Mouse (Mus musculus) hindbrain, embryonic 11.5 days (tissue): ENCODE measurements around the gene Hacl1. TPM values are rescaled to one million over a fixed set of nuclear protein-coding genes. Genes with fewer than 3 reads are reported as not detected.

Experiments
- ATAC-seq: fragments of 200-750 bp; cut with Nextera tagmentation; 2 replicates; pipeline ENCODE4 v1.8.0; 2017; ENCODE audit warnings: mild to moderate bottlenecking, moderate TSS enrichment, moderate library complexity; ENCODE audit not compliant: low FRiP score
- DNase-seq: peaks from one replicate; pipeline ENCODE4 v3.0.0-alpha.2; 2015; ENCODE audit warnings: low spot score
- H3K27ac ChIP-seq: fragments of 300-500 bp; sonication (generic); 2 replicates; pipeline ENCODE4 v1.5.1; 2014; ENCODE audit warnings: mild to moderate bottlenecking, low read depth, low read length
- H3K27me3 ChIP-seq: fragments of 300-500 bp; sonication (generic); 2 replicates; pipeline ENCODE4 v1.6.1; 2014; ENCODE audit warnings: mild to moderate bottlenecking, low read length, moderate library complexity, mixed read lengths; ENCODE audit not compliant: control insufficient read depth, insufficient read depth
- H3K36me3 ChIP-seq: fragments of 300-500 bp; sonication (generic); 2 replicates; pipeline ENCODE4 v1.6.1; 2014; ENCODE audit warnings: mild to moderate bottlenecking, low read length, moderate library complexity, mixed read lengths; ENCODE audit not compliant: control insufficient read depth, insufficient read depth
- H3K4me1 ChIP-seq: fragments of 300-500 bp; sonication (generic); replicated peaks from 2 replicates; pipeline ENCODE4 v1.6.1; 2014; ENCODE audit warnings: low read length, mixed read lengths; ENCODE audit not compliant: control insufficient read depth, insufficient read depth
- H3K4me2 ChIP-seq: fragments of 300-500 bp; sonication (generic); replicated peaks from 2 replicates; pipeline ENCODE4 v1.6.1; 2014; ENCODE audit warnings: mild to moderate bottlenecking, low read depth, low read length
- H3K4me3 ChIP-seq: fragments of 300-500 bp; sonication (generic); 2 replicates; pipeline ENCODE4 v1.5.1; 2014; ENCODE audit warnings: low read depth, low read length
- H3K9ac ChIP-seq: fragments of 300-500 bp; sonication (generic); 2 replicates; pipeline ENCODE4 v1.6.1; 2014; ENCODE audit warnings: low read depth, low read length
- H3K9me3 ChIP-seq: fragments of 300-500 bp; sonication (generic); 2 replicates; pipeline ENCODE4 v1.6.1; 2016; ENCODE audit warnings: low read length; ENCODE audit not compliant: control insufficient read depth
- WGBS: fragments of 180-500 bp; shearing (Covaris S2); extraction: QIAGEN DNeasy Blood & Tissue Kit; methylation state at CpG from one replicate; pipeline ENCODE4 v1.1.7; 2014; 5-methylcytosine and 5-hydroxymethylcytosine counted together
- polyA plus RNA-seq: library from polyadenylated mRNA; unstranded; fragments of >200 nt; fragmentation: Nextera tagmentation; extraction: Ambion mirVana; gene quantifications from 2 replicates; pipeline ENCODE4 v1.2.1, GENCODE M21; 2014

Gene Hacl1
- polyA plus RNA-seq, 1 experiment from 2014 or later = 12.3 TPM

GRCm38 (mm10) chr14:31671635-31672320 lies 30.7 kb upstream of the Hacl1 start:
- no peak for DNase-seq
- Histone ChIP-seq H3K36me3 (no peaks in the 10 kb centered on the region), H3K27me3 (no peaks in the 10 kb centered on the region), H3K9ac (0 out of 2 replicates have a peak overlapping the region, but pooled peaks have one; percentile 31), H3K27ac (no peak overlapping the region), H3K4me1 (no peaks in the 10 kb centered on the region; the same call in 1 of the 2 replicates), H3K4me3 (no peak overlapping the region), H3K4me2 (no peak overlapping the region), H3K9me3 (no peaks in the 10 kb centered on the region)
- WGBS = 57% methylated on average over 10 of the region's 10 CpGs
- ATAC-seq = no peak

GRCm38 (mm10) chr14:31669642-31670490 lies 28.8 kb upstream of the Hacl1 start:
- ATAC-seq (peak; percentile 81), DNase-seq (peak; percentile 65)
- no peaks in the 10 kb centered on the region; the same call in 1 of the 2 replicates for H3K4me1 ChIP-seq
- no peak overlapping the region for H3K4me3 ChIP-seq
- no peak overlapping the region for H3K9ac ChIP-seq
- H3K27ac ChIP-seq = peak overlapping the region; percentile 63
- 70% methylated on average over 15 of the region's 15 CpGs for WGBS
- no peaks in the 10 kb centered on the region for H3K36me3 ChIP-seq
- H3K27me3 ChIP-seq = no peaks in the 10 kb centered on the region
- H3K4me2 ChIP-seq = no peak overlapping the region
- H3K9me3 ChIP-seq = no peaks in the 10 kb centered on the region

DNA sequence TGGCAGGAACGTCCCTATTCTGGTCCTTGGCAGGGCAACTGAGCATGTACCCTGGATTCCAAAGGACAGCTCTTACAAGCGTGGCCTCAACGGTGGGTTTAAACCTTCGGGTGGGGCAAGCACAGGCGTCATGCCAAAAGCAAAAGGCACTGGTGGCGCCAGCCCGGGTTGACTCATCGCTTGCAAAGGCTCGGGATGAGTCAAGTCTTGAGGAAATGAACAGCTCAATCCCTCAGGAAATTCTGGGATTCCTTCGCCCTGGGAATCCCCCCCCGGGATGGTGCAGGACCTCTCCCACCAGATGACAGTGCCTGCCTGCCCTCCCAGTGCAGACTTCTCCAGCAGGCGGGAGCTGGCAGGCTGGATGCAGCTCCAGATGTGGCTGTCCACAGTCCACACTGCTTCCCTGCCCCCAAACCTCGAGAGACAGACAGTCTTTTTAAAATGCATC lies 28.1 kb upstream of the Hacl1 start:
- peak overlapping the region; percentile 63; the same call in 1 of the 2 replicates for H3K27ac ChIP-seq
- H3K9me3 ChIP-seq = no peaks in the 10 kb centered on the region
- H3K4me1 ChIP-seq = no peaks in the 10 kb centered on the region; the same call in 1 of the 2 replicates
- WGBS = 66% methylated on average over 13 of the region's 13 CpGs
- no peak overlapping the region for H3K4me3 ChIP-seq
- H3K9ac ChIP-seq = no peak overlapping the region
- DNase-seq (no peak), ATAC-seq (peak; percentile 85)
- no peaks in the 10 kb centered on the region for H3K27me3 ChIP-seq
- H3K4me2 ChIP-seq = no peak overlapping the region
- no peaks in the 10 kb centered on the region for H3K36me3 ChIP-seq

DNA sequence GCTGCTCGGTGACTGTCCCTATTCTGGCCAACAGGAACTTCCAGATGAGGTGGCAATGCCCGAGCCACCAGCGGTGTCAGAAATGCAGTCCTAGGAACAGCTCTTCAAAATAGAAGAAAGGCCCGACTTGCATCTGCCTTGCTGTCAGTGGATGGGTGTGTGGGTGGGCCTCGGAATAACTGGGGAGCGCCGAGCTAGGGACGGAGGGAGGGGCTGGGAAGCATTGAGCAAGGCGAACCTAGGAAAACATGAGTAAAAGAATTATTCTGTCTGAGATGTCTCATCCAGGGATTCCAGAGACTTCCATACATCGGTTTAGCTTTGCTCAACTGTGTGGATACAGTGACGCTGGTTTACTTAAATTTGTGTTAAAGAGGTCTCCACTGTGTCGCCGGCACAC lies 27.2 kb upstream of the Hacl1 start:
- H3K4me1 ChIP-seq = peaks cover under 1% of the 10 kb centered on the region; the same call in 1 of the 2 replicates
- H3K9ac ChIP-seq = no peak overlapping the region
- no peak overlapping the region for H3K4me3 ChIP-seq
- 75% methylated on average over 13 of the region's 13 CpGs for WGBS
- no peaks in the 10 kb centered on the region for H3K9me3 ChIP-seq
- no peaks in the 10 kb centered on the region for H3K36me3 ChIP-seq
- H3K4me2 ChIP-seq = no peak overlapping the region
- ATAC-seq = no peak
- H3K27ac ChIP-seq = peak overlapping the region; percentile 63; the same call in 1 of the 2 replicates
- H3K27me3 ChIP-seq = no peaks in the 10 kb centered on the region
- no peak for DNase-seq

GRCm38 (mm10) chr14:31667741-31668140 lies 26.7 kb upstream of the Hacl1 start:
- no peaks in the 10 kb centered on the region for H3K27me3 ChIP-seq
- H3K36me3 ChIP-seq = no peaks in the 10 kb centered on the region
- no peaks in the 10 kb centered on the region for H3K9me3 ChIP-seq
- H3K4me2 ChIP-seq = no peak overlapping the region
- H3K4me3 ChIP-seq = no peak overlapping the region
- DNase-seq (no peak), ATAC-seq (no peak)
- 79% methylated on average over 6 of the region's 6 CpGs for WGBS
- H3K9ac ChIP-seq = no peak overlapping the region
- no peak overlapping the region for H3K27ac ChIP-seq
- H3K4me1 ChIP-seq = peaks cover 6% of the 10 kb centered on the region

DNA sequence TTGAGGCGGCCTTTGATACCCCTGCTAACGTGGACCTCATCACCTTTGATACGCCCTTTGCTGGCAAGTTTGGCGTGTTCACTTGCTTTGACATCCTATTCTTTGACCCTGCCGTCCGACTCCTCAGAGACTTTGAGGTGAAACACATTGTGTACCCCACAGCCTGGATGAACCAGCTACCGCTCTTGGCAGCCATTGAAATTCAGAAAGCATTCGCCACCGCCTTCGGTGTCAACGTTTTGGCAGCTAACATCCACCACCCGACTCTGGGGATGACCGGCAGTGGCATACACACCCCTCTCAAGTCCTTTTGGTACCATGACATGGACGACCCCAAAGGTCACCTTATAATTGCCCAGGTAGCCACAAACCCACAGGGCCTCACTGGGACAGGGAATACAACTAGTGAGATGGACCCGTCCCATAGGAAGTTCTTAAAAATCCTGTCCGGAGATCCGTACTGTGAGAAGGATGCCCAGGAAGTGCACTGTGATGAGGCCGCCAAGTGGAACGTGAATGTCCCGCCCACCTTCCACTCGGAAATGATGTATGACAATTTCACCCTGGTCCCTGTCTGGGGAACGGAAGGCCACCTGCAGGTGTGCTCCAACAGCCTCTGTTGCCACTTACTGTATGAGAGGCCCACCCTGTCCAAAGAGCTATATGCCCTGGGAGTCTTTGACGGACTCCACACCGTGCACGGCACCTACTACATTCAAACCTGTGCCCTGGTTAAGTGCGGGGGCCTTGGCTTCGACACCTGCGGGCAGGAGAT lies 26.0 kb upstream of the Hacl1 start:
- no peak overlapping the region for H3K9ac ChIP-seq
- ATAC-seq (no peak), DNase-seq (no peak)
- WGBS = 96% methylated on average over 28 of the region's 28 CpGs
- H3K4me2 ChIP-seq = no peak overlapping the region
- no peak overlapping the region for H3K27ac ChIP-seq
- no peaks in the 10 kb centered on the region for H3K9me3 ChIP-seq
- H3K27me3 ChIP-seq = no peaks in the 10 kb centered on the region
- H3K4me1 ChIP-seq = peaks cover 8% of the 10 kb centered on the region
- H3K4me3 ChIP-seq = no peak overlapping the region
- no peaks in the 10 kb centered on the region for H3K36me3 ChIP-seq

DNA sequence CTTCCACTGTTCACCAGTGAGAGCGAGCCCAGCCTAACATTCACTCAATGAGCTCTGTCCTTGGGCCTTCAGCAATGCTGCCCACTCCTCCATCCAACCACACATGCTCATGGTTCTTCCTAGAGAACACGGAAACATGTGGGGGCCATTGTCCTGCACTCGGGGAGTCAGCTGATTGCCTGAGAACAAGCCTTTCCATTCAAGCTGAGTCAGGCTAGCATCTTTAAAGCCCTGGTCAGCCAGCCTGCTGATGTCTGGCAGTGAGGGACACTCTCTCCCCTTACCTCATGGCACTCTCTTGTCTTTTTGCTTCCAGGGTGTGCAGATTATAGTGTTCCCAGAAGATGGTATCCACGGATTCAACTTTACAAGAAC lies 24.5 kb upstream of the Hacl1 start:
- WGBS = 85% methylated on average over 4 of the region's 4 CpGs
- DNase-seq = no peak
- H3K4me1 ChIP-seq = peaks cover 8% of the 10 kb centered on the region

GRCm38 (mm10) chr14:31664903-31665565 lies 23.9 kb upstream of the Hacl1 start:
- no peaks in the 10 kb centered on the region for H3K9me3 ChIP-seq
- no peak overlapping the region for H3K4me3 ChIP-seq
- H3K9ac ChIP-seq = no peak overlapping the region
- H3K27me3 ChIP-seq = no peaks in the 10 kb centered on the region
- ATAC-seq (no peak), DNase-seq (no peak)
- WGBS = 81% methylated on average over 12 of the region's 12 CpGs
- no peak overlapping the region for H3K4me2 ChIP-seq
- peaks cover 8% of the 10 kb centered on the region for H3K4me1 ChIP-seq
- H3K27ac ChIP-seq = no peak overlapping the region
- H3K36me3 ChIP-seq = no peaks in the 10 kb centered on the region

More for the DNA sequence above, 24.5 kb upstream of the Hacl1 start:
- H3K27me3 ChIP-seq = no peaks in the 10 kb centered on the region
- no peak overlapping the region for H3K9ac ChIP-seq
- no peak overlapping the region for H3K4me2 ChIP-seq
- H3K4me3 ChIP-seq = no peak overlapping the region
- H3K36me3 ChIP-seq = no peaks in the 10 kb centered on the region
- no peak for ATAC-seq
- no peaks in the 10 kb centered on the region for H3K9me3 ChIP-seq
- no peak overlapping the region for H3K27ac ChIP-seq
